Mouse (Mus musculus): ENCODE results near the gene Snx22. TPM values are rescaled to one million over a fixed set of nuclear protein-coding genes. Genes with fewer than 3 reads are reported as not detected.

The Snx22 gene
- polyA plus RNA-seq, 1 experiment from 2014 or later: 3.1 TPM

DNA sequence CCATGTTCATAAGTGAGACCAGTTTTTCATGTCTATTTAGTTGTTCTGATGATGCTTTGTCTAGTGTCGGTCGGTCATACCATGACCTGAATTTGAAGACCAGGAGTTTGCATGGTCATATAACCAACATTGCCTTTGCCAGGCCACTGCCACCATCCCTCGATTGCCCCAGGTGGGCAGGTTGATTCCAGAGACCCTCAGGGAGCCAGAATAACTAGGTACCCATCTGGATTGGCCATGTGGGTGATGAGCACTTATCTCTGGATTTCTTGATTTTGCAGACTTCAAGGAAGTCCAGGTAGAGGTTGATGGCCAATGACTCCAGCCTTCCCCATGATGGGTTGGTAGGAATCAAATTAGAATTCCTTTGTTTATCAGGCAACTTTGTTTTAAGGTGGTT lies 26.3 kb downstream of the Snx22 start:
- H3K9ac ChIP-seq (ENCODE audit: low read length): no peak overlapping the region
- no peaks in the 10 kb centered on the region for H3K27me3 ChIP-seq (ENCODE audit: control insufficient read depth, insufficient read depth, low read length)
- no peak for ATAC-seq (ENCODE audit: insufficient read depth, low FRiP score)
- no peak overlapping the region for H3K27ac ChIP-seq (ENCODE audit: low read length)
- no peaks in the 10 kb centered on the region for H3K36me3 ChIP-seq (ENCODE audit: control insufficient read depth, insufficient read depth, low read length)
- no peak overlapping the region for H3K4me2 ChIP-seq (ENCODE audit: low read depth, low read length)
- WGBS: 96% methylated on average over 3 of the region's 3 CpGs
- no peaks in the 10 kb centered on the region for H3K4me1 ChIP-seq (ENCODE audit: control insufficient read depth, insufficient read depth, low read length)
- H3K4me3 ChIP-seq (replicated peaks; ENCODE audit: low read length): no peak overlapping the region
- no peaks in the 10 kb centered on the region for H3K9me3 ChIP-seq (replicated peaks; ENCODE audit: control insufficient read depth, low read length)

DNA sequence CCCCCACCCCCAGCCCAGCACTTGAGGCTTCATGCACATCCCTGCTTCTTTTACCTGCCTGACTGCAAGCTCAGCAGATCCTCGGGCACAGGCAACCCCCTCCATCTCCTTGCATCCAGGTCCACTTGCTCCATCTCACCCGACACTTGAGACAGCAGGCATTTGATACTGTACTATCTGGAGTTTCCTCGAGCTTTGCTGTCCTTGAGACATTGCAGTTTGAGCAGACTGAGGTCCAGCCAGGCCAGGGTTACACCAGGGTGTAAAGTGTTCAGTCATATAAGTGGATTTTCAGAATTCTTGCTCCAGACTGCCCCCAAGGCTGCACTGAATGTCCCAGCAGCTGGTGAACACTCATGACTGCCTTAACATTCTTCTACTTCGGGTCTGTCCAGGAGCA lies 27.2 kb downstream of the Snx22 start:
- WGBS: 79% methylated on average over 4 of the region's 4 CpGs
- no peak overlapping the region for H3K4me2 ChIP-seq (ENCODE audit: low read depth, low read length)
- no peak overlapping the region for H3K27ac ChIP-seq (ENCODE audit: low read length)
- no peaks in the 10 kb centered on the region for H3K9me3 ChIP-seq (replicated peaks; ENCODE audit: control insufficient read depth, low read length)
- H3K4me3 ChIP-seq (replicated peaks; ENCODE audit: low read length): no peak overlapping the region
- H3K27me3 ChIP-seq (ENCODE audit: control insufficient read depth, insufficient read depth, low read length): no peaks in the 10 kb centered on the region
- H3K36me3 ChIP-seq (ENCODE audit: control insufficient read depth, insufficient read depth, low read length): no peaks in the 10 kb centered on the region
- no peaks in the 10 kb centered on the region for H3K4me1 ChIP-seq (ENCODE audit: control insufficient read depth, insufficient read depth, low read length)
- ATAC-seq (ENCODE audit: insufficient read depth, low FRiP score): no peak
- H3K9ac ChIP-seq (ENCODE audit: low read length): no peak overlapping the region

DNA sequence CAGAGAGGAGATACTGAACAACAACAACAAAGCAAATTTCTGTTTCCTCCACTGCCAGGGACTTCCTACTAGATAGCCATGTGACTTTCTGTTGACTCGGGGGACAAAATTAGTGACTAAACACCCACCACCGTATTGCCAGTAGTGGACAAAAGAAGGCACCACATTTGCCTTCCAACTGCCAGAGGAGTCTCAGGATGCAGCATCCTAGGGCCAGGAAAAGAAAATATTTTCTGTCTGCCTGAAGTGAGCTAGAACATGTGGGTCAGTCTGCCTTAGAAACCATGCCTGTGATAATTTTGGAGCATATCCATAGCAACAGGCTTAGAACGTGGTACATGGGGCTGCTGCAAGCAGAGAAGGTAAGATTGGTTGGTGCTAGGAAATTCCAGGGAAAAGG lies 28.7 kb downstream of the Snx22 start:
- H3K36me3 ChIP-seq (ENCODE audit: control insufficient read depth, insufficient read depth, low read length): no peaks in the 10 kb centered on the region
- H3K4me1 ChIP-seq (ENCODE audit: control insufficient read depth, insufficient read depth, low read length): no peaks in the 10 kb centered on the region
- no peak for ATAC-seq (ENCODE audit: insufficient read depth, low FRiP score)
- WGBS: 86% methylated on average over 3 of the region's 3 CpGs
- no peaks in the 10 kb centered on the region for H3K27me3 ChIP-seq (ENCODE audit: control insufficient read depth, insufficient read depth, low read length)
- no peak overlapping the region for H3K4me3 ChIP-seq (replicated peaks; ENCODE audit: low read length)
- H3K9ac ChIP-seq (ENCODE audit: low read length): no peak overlapping the region
- H3K9me3 ChIP-seq (replicated peaks; ENCODE audit: control insufficient read depth, low read length): no peaks in the 10 kb centered on the region
- H3K4me2 ChIP-seq (ENCODE audit: low read depth, low read length): no peak overlapping the region
- H3K27ac ChIP-seq (ENCODE audit: low read length): no peak overlapping the region

DNA sequence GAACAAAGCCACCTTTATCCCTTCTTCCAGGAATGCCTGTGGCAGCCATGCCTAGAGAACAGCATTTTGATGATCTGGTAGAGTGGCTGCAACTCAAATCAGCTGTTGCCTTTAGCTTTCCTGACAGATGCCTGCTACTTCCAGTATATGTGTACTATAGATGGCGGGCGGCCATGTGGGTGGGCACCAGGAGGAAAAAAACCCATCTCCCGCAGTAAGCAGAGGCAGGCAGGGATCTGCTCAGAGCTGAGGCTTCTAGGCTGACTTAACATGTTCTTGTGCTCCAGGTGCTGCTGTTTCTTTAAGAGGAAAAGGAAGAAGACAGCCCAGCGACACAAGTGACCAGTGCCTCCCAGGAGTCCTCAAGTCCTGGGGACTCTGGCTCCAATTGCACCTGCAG lies 30.2 kb downstream of the Snx22 start:
- Histone ChIP-seq H3K4me3 (replicated peaks; ENCODE audit: low read length) (no peak overlapping the region), H3K9me3 (replicated peaks; ENCODE audit: control insufficient read depth, low read length) (no peaks in the 10 kb centered on the region), H3K36me3 (ENCODE audit: control insufficient read depth, insufficient read depth, low read length) (no peaks in the 10 kb centered on the region), H3K4me2 (ENCODE audit: low read depth, low read length) (no peak overlapping the region), H3K27ac (ENCODE audit: low read length) (no peak overlapping the region), H3K4me1 (ENCODE audit: control insufficient read depth, insufficient read depth, low read length) (no peaks in the 10 kb centered on the region), H3K9ac (ENCODE audit: low read length) (no peak overlapping the region), H3K27me3 (ENCODE audit: control insufficient read depth, insufficient read depth, low read length) (no peaks in the 10 kb centered on the region)
- WGBS: 85% methylated on average over 4 of the region's 4 CpGs
- no peak for ATAC-seq (ENCODE audit: insufficient read depth, low FRiP score)

DNA sequence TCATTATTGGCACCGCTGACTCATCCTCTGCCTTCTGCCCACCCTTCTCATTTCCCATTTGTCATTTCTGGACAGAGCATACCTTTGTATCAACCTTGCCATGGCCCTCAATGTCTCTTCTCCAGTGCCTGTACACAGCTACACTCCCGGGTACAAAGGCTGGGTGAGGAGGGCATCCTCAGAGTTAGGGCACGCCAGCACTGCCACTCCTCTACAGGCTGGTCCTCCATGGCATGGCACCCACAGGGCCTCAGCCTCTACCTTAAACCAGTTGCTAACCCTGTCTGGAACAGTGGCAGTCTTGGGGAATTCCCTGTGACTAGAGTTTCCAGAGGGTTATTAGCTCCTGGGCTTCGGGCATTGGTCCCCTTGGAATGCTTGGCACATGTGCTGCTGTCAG lies 30.9 kb downstream of the Snx22 start:
- no peak overlapping the region for H3K27ac ChIP-seq (ENCODE audit: low read length)
- H3K9me3 ChIP-seq (replicated peaks; ENCODE audit: control insufficient read depth, low read length): no peaks in the 10 kb centered on the region
- ATAC-seq (ENCODE audit: insufficient read depth, low FRiP score): no peak
- no peaks in the 10 kb centered on the region for H3K4me1 ChIP-seq (ENCODE audit: control insufficient read depth, insufficient read depth, low read length)
- no peaks in the 10 kb centered on the region for H3K27me3 ChIP-seq (ENCODE audit: control insufficient read depth, insufficient read depth, low read length)
- H3K4me3 ChIP-seq (replicated peaks; ENCODE audit: low read length): no peak overlapping the region
- H3K9ac ChIP-seq (ENCODE audit: low read length): no peak overlapping the region
- 0 out of 2 replicates have a peak, but pooled peaks cover 3% of the 10 kb centered on the region for H3K36me3 ChIP-seq (ENCODE audit: control insufficient read depth, insufficient read depth, low read length)
- 90% methylated on average over 4 of the region's 4 CpGs for WGBS
- H3K4me2 ChIP-seq (ENCODE audit: low read depth, low read length): no peak overlapping the region

DNA sequence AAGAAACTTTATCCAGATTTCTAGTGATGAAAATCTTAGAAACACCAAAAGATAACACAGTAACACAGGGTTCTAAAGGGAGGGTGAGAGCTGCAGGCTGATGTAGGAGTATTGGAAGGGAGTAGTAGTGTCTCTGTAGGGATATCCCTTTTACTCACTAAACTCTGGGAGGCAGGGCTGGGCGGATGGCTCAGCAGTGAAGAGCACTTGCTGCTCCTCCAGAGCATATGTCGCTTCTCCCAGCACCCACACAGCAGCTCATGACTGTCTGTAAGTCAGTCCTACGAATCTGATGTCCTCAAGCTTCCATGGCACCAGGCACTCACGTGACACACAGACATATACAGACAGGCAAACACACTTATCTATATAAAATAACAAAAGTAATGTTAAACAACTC lies 31.4 kb downstream of the Snx22 start:
- H3K27ac ChIP-seq (ENCODE audit: low read length): no peak overlapping the region
- no peak overlapping the region for H3K4me3 ChIP-seq (replicated peaks; ENCODE audit: low read length)
- WGBS: 82% methylated on average over 4 of the region's 4 CpGs
- no peak overlapping the region for H3K4me2 ChIP-seq (ENCODE audit: low read depth, low read length)
- H3K27me3 ChIP-seq (ENCODE audit: control insufficient read depth, insufficient read depth, low read length): no peaks in the 10 kb centered on the region
- H3K4me1 ChIP-seq (ENCODE audit: control insufficient read depth, insufficient read depth, low read length): no peaks in the 10 kb centered on the region
- 0 out of 2 replicates have a peak, but pooled peaks cover 3% of the 10 kb centered on the region for H3K36me3 ChIP-seq (ENCODE audit: control insufficient read depth, insufficient read depth, low read length)
- no peaks in the 10 kb centered on the region for H3K9me3 ChIP-seq (replicated peaks; ENCODE audit: control insufficient read depth, low read length)
- ATAC-seq (ENCODE audit: insufficient read depth, low FRiP score): no peak
- no peak overlapping the region for H3K9ac ChIP-seq (ENCODE audit: low read length)

DNA sequence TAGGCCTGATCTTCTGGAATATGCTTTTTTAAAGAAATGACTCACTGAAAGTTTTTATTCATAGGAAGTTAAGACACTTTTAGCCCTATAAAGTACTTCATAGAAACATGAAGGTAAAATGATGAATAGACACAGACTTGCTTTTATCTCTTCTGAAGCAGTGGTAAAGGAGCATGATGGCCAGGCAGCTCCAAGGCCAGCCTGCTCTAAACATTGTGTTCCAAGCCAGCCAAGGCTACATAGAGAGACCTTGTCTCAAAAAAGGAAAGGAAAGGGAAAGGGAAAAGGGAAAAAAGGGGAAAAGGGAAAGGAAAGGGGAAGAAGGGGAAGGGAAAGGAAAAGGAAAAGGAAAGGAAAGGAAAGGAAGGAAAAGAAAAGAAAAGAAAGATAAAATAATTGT lies 48.9 kb downstream of the Snx22 start:
- no peaks in the 10 kb centered on the region for H3K27me3 ChIP-seq (ENCODE audit: control insufficient read depth, insufficient read depth, low read length)
- no peaks in the 10 kb centered on the region for H3K9me3 ChIP-seq (replicated peaks; ENCODE audit: control insufficient read depth, low read length)
- H3K4me3 ChIP-seq (replicated peaks; ENCODE audit: low read length): no peak overlapping the region
- no peak overlapping the region for H3K4me2 ChIP-seq (ENCODE audit: low read depth, low read length)
- no peak for ATAC-seq (ENCODE audit: insufficient read depth, low FRiP score)
- H3K4me1 ChIP-seq (ENCODE audit: control insufficient read depth, insufficient read depth, low read length): no peaks in the 10 kb centered on the region
- H3K9ac ChIP-seq (ENCODE audit: low read length): no peak overlapping the region
- no peaks in the 10 kb centered on the region for H3K36me3 ChIP-seq (ENCODE audit: control insufficient read depth, insufficient read depth, low read length)
- no peak overlapping the region for H3K27ac ChIP-seq (ENCODE audit: low read length)

Other genes with a start within 250 kb of the Snx22 start
- gene Zfp609, start 242.2 kb downstream of the Snx22 start, polyA plus RNA-seq (2015; fragmentation: Nextera tagmentation; extraction: Ambion mirVana): 3.8 and 5.0 TPM in 2 replicates
- 119 and 131 TPM in 2 replicates for gene Pclaf, start 179.5 kb downstream of the Snx22 start, polyA plus RNA-seq (2015; fragmentation: Nextera tagmentation; extraction: Ambion mirVana)
- gene Trip4, start 160.9 kb downstream of the Snx22 start, polyA plus RNA-seq (2015; fragmentation: Nextera tagmentation; extraction: Ambion mirVana): 25.5 and 29.3 TPM in 2 replicates
- 13.1 and 14.1 TPM in 2 replicates for gene Csnk1g1, start 160.8 kb downstream of the Snx22 start, polyA plus RNA-seq (2015; fragmentation: Nextera tagmentation; extraction: Ambion mirVana)
- gene Ppib, start 9.5 kb downstream of the Snx22 start, polyA plus RNA-seq (2015; fragmentation: Nextera tagmentation; extraction: Ambion mirVana): 835 and 861 TPM in 2 replicates
- gene Snx1, start 56.9 kb upstream of the Snx22 start, polyA plus RNA-seq (2015; fragmentation: Nextera tagmentation; extraction: Ambion mirVana): 121 and 122 TPM in 2 replicates
- 144 and 158 TPM in 2 replicates for gene Ciao2a, start 56.9 kb upstream of the Snx22 start, polyA plus RNA-seq (2015; fragmentation: Nextera tagmentation; extraction: Ambion mirVana)
- gene Dapk2, start 88.5 kb upstream of the Snx22 start, polyA plus RNA-seq (2015; fragmentation: Nextera tagmentation; extraction: Ambion mirVana): 7.6 and 10.2 TPM in 2 replicates